ENCODE assay signal across 22 mouse cellular contexts in genomic region chr13:89418804-89419203, GRCm38 (mm10).
DNase-seq lines count a peak whose midpoint lies in the region; ATAC-seq lines count a peak whose summit lies in the region.
"Had no signal": no experiment of that assay in that cellular context is flagged by ENCODE, and none has a peak within 500 bp of the region (broad histone marks: within the 10 kb centered on the region; RNA-seq: fewer than 3 reads in every experiment).

No protein-coding gene starts in this region.

- no peak for DNase-seq in spleen, postnatal 36 days (ENCODE audit: low spot score in 2 of 2)
- DNase-seq in left cerebral cortex, postnatal 14 days (ENCODE audit: low spot score in 2 of 2) = no peak
- DNase-seq: adrenal gland, adult 2 months; adrenal gland, postnatal 14 days; cerebellum, adult 11 months; cerebellum, adult 2 months; cerebellum, postnatal 10 days; cerebellum, postnatal 36 days; gastrocnemius, postnatal 10 days; heart, adult 11 months; kidney, adult 11 months had no signal

- WGBS in intestine, embryonic 16.5 days = 88% methylated on average over 3 of the region's 3 CpGs

- no peak overlapping the region for H3K27ac ChIP-seq in intestine, embryonic 16.5 days (ENCODE audit: low read length)
- H3K27ac ChIP-seq: forebrain, embryonic 10.5 days; forebrain, embryonic 13.5 days; hindbrain, embryonic 10.5 days; hindbrain, embryonic 13.5 days had no signal

- H3K27me3 ChIP-seq in intestine, embryonic 16.5 days (replicated peaks; ENCODE audit: control insufficient read depth, insufficient read depth, low read length) = no peaks in the 10 kb centered on the region
- H3K27me3 ChIP-seq: forebrain, embryonic 13.5 days; hindbrain, embryonic 13.5 days had no signal

- H3K36me3 ChIP-seq in intestine, embryonic 16.5 days (ENCODE audit: control insufficient read depth, insufficient read depth, low read length) = no peaks in the 10 kb centered on the region
- H3K36me3 ChIP-seq: forebrain, embryonic 10.5 days; hindbrain, embryonic 10.5 days; hindbrain, embryonic 13.5 days had no signal

- no peak overlapping the region for H3K9ac ChIP-seq in intestine, embryonic 16.5 days (ENCODE audit: low read depth, low read length)
- H3K9ac ChIP-seq: forebrain, embryonic 13.5 days; hindbrain, embryonic 13.5 days had no signal

- ATAC-seq in CD4-positive, CD25-positive, alpha-beta regulatory T cell, adult 4 months = peak; percentile 82
- ATAC-seq in common myeloid progenitor, adult 5-6 weeks (replicated peaks; ENCODE audit: low read depth, poor library complexity, severe bottlenecking) = peak; percentile 94
- ATAC-seq in inflammation-experienced regulatory T-cells, adult 6 months = peak; percentile 72
- ATAC-seq in intestine, embryonic 16.5 days = no peak
- ATAC-seq: forebrain, embryonic 13.5 days; forebrain, embryonic 16.5 days; hindbrain, embryonic 16.5 days had no signal

- no peaks in the 10 kb centered on the region for H3K9me3 ChIP-seq in intestine, embryonic 16.5 days (ENCODE audit: control insufficient read depth, low read length)
- H3K9me3 ChIP-seq: forebrain, embryonic 10.5 days; forebrain, embryonic 13.5 days; hindbrain, embryonic 10.5 days; hindbrain, embryonic 13.5 days had no signal

- H3K4me1 ChIP-seq in intestine, embryonic 16.5 days (ENCODE audit: control insufficient read depth, insufficient read depth, low read length) = no peaks in the 10 kb centered on the region
- H3K4me1 ChIP-seq: forebrain, embryonic 13.5 days; hindbrain, embryonic 10.5 days; hindbrain, embryonic 13.5 days had no signal

- no peak overlapping the region for H3K4me3 ChIP-seq in intestine, embryonic 16.5 days (ENCODE audit: low read length)
- H3K4me3 ChIP-seq: forebrain, embryonic 10.5 days; forebrain, embryonic 13.5 days; hindbrain, embryonic 10.5 days; hindbrain, embryonic 13.5 days had no signal

- intact Hi-C loops in left cerebral cortex, postnatal 14 days (cut with DNase I) = no loop called here

- no peak overlapping the region for H3K4me2 ChIP-seq in intestine, embryonic 16.5 days (ENCODE audit: low read depth, low read length)
- H3K4me2 ChIP-seq: forebrain, embryonic 13.5 days; heart, embryonic 11.5 days; hindbrain, embryonic 13.5 days had no signal
